Mouse (Mus musculus) telencephalon, adult 2 months (tissue): ENCODE data around the gene Cog2.

Source experiments
- DNase-seq: peaks from one replicate; pipeline ENCODE4 v3.0.0-alpha.2; 2011; ENCODE audit warnings: low read depth, low spot score

Cog2 gene

DNA sequence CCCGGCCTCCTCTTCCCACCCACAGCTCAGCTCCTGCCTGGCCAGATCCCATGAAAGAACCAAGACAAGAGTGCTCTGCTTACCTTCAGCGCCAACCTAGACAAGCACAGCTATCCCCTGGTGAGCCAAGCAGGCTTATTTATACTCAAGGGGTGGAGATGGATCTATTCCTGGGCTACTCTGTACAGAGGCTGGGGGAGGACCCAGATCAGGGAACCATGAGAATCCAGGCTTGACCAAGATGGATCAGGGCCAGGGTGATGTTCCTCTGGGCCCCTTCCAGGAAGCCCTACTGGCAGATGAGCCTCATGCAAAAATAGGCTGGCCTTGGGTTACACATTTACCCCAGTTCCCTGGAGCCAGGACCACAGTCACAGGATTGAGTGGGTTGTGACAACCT, 49.0 kb downstream of the Cog2 start, which contains the start of gene Agt:
Gene Agt (minus strand): TSS at position 114 of the 400 bp plus-strand sequence.
- DNase-seq = peak; percentile 52

DNA sequence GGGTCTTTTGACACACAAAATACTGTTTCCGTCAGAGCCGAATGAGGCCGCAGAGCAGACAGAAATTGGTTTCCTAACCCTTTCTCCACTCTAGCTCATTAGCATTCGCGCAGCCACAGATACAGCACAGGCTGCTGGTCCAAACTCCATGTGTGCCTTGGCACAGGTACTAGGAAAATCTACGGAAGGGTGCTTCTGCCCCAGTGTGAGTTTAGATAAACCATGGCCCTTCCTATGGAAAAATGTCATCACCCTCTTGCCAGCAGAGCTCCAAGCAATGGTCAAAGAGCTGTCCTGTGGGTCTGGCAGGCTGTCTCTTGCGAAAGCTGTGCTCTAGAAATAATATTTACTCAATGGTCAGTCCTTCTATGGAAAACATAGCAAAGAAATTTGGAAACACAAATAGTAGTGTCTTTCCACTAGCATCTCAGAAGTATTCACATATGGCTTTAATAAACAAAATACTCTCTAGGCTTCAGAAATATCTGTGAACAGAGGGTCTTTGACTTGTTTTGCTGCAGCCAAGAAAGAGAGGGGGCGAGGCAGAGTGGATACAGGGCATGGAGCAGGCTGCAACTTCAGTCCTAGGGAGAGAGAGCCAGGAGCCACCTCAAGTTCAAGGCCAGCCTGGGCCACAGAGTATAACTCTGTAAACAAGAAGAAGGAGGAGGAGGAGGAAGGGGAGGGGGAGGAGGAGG, 51.3 kb downstream of the Cog2 start:
- DNase-seq = no peak

DNA sequence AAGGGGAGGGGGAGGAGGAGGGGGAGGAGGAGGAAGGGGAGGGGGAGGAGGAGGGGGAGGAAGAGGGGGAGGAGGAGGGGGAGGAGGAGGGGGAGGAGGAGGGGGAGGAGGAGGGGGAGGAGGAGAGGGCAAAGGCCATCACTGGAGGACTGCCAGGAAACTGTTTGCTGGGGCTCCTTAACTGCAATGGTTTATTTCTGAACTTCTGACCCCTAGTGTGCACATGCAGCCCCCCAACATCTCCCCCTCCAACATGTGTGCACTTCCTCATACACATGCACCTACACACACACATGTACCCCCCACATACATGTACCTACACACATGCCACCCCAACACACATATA, 51.8 kb downstream of the Cog2 start:
- DNase-seq = no peak

DNA sequence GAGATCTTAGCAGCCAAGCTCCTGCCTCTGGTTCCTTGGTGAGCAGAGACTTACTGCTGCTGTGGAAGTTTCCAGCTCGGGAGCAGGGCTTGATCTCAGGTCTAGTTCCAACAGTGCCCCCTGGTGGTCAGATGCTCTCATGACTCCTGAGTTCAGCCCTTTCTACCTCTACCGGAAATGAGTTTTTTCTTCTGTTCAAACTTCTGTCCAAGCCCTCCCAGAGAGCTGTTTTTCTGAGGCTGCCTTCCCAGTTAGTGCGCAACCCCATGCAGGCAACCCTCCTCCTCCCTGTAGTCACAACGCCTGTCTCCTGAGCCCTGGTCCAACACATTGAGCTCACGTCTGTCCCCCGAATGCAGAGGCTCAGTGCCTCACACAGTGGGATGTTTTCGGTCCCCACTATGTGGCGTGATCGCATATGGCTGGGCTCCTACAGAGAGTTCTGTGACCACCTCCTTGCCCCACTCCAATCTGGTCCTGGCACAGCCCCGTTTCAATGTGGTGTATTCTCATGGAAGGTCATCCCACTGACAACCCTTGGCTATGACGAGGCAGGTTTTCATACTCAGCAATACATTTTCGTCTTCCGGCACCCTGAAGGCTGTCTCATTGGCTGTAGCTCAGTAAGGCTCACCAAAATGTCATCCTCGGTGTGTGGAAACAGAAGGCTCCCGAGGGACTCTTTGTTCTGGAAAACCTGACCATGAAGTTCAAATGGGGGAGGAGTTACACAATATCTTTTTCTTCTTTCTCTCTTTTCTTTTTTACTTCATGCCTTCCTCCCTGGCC, 53.2 kb downstream of the Cog2 start:
- peak; percentile 82 for DNase-seq

DNA sequence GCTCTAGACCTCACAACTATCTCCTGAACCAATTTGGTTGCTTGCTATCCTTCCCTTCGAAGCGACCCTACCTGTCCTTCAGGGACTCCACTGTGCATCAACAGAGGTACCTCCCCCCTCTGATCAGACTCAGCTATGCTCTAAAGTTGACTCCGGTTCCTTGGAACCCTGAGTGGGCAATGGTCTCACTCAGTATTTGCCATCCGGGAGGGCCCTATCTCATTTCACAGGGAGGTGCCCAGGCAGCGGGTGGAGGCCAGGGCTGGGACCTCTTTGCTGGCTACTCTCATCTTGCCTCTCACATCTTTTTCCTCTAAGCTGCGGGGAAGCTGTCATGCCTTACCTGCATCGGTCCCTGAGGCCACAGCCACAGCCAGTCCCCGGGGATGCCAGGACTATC, 55.2 kb downstream of the Cog2 start, which contains the start of gene Capn9:
Gene Capn9 (plus strand): TSS at position 301 of the 400 bp plus-strand sequence.
- no peak for DNase-seq

DNA sequence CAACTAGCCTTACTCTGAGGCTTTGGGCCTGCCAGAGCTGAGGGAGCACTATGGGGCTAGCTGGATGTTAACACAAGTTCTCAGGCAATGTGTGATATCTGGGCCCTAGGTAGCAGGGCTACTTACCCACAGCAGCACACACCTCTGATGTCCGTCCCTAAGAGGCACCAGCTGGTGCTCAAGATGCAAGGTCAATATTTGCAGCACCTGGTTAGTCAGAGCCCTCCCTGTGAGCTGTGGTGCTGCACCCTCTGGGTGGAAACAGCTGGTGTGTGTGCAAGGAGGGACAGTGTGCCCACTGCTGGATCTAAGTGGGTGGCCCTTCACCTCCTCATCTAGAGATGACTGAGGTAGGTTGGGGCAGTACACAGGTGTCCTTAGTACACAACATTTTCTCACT, 56.2 kb downstream of the Cog2 start:
- DNase-seq = no peak

DNA sequence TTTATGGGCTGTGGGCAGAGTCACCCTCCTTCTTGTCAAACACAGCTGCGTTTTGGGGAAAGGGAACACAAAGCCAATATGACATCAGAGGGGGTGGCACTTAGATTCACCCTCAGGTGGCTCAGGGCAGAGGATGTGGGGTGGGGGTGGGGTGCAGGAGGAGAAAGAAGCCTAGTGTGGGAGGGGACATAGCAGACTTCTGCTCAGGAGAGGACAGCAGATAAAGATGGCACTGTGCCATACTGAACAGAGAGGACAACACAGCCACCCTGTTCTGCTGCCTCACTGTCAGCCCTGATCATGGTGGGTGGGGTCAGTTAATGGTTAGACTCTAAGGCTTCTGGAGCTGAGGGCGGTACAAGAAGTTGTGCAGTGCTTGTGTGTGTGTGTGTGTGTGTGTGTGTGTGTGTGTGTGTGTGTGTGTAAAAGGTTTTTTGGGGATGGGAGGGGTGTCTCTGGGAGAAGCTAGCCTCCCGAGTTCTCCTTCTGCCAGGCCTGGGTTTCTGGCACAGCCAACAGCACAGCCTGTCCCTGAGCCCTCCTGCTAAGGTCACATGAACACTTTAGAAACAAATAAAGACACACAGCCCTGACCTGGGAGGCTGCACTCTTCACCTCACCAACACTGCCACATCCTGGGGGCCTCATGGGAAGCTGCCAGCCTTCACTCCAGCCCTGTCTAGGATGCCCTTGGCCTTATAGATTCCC, 65.3 kb downstream of the Cog2 start:
- peak; percentile 19 for DNase-seq

DNA sequence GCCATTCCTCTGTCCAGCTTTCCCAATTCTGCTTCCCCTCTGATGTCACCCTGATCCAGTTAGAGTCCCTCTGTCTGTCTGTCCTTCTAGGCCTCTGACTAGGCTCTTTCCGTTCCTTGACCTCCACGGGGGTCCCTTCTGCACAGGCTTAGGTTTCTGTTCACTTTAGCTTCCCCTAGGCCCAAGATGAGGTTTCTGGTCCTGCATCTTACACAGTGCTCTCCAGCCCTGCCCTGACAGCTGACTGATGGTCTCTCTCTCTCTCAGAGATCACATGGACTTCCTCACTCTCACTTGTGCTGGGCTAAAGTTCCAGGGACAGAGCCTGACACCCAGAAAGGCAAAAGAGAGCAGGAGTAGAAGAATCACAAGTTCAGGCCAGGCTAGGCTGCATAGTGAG, 66.0 kb downstream of the Cog2 start:
- no peak for DNase-seq

DNA sequence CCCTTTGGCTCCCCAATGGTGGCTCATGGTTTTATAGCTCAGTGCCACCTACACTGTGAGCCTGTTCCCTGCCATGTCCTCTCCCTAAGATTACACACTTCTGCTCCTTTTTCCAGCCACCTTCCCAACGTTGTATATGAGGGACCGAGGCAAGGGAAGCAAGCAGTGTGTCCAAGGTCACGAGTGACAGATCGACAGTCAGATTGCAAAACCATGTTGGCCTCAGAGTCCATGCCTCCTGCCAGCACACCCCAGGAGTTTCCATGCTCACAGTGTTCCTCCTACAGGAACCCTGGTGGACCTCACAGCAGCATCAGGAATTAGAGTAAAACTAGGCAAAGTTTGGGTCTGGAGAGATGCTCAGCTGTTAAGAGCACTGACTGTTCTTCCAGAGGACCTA, 68.8 kb downstream of the Cog2 start:
- DNase-seq = no peak
